Mouse (Mus musculus) urinary bladder, postnatal 14 days (tissue): Measurements from ENCODE around the gene Myo1e.

Experiments
- DNase-seq: peaks from one replicate; pipeline ENCODE4 v3.0.0; 2021; ENCODE audit warnings: low spot score

Myo1e gene

DNA sequence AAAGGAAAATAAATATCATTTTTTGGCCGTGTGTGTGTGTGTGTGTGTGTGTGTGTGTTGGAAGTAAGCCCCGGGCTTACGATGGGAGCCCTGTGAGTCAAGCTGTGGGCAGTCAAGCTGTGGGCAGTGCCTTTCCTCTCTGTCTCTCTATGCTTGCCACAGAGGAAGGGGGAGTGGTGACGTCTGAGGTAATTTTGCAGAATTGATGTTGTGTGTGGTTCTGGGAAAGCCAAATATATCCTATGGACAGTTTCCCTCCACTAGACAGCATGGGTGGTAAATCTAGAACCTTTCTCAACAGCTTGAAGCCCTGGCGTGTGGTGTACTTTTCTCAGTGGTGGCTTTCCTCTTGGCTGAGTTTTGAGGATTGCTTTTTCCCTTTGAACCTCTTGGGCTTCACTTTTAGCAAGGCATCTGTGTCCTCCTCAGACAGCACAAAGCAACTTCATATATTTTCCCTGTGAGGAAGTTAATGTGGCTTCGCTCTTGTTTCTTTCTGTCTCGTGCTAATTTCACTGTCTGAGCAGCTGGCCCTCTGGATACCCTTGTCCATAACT is 77.5 kb downstream of the Myo1e start:
- no peak for DNase-seq

DNA sequence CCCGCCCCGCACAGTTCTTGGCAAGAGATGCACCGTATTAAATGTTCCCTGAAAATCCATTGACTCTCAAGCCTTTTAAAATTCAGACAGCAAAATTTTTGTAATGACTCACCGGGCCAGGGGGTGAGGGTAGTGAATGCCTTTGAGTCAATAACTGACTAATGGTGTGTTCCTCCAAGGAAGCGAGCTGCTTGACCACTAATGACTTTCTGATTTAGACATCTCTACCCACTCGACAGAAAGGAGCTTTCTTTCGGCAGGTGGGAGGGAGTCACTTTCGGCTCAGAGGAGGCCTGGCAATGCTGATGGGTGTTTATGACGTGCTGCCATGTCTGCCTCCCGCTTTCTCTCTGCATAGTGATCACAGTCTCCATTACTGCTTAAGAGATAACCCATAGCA is 83.6 kb downstream of the Myo1e start:
- peak; percentile 33 for DNase-seq

GRCm38 (mm10) chr9:70296916-70297315 is 89.8 kb downstream of the Myo1e start:
- no peak for DNase-seq

GRCm38 (mm10) chr9:70298221-70298620 is 91.1 kb downstream of the Myo1e start:
- no peak for DNase-seq

- DNase-seq: no peak
Observed at GRCm38 (mm10) chr9:70300705-70301104, 93.6 kb downstream of the Myo1e start.

DNA sequence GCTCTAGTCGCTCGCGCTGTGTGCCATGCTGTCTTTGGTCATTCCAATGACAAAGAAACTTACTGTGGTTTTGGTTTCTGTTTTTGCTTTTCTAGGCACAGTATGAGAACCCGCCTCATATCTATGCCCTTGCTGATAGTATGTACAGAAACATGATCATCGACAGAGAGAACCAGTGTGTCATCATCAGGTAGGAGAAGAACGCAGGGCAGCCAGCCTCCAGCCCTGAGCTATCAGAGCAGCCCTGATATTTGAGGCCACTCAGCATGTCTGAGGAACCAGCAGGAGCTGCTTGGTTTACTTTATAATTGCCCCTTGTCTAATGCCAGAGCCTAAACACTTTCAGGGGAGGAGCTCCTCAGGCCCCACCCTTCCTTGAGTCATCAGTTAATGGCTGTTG is 94.4 kb downstream of the Myo1e start:
- no peak for DNase-seq

- DNase-seq: no peak
Observed at GRCm38 (mm10) chr9:70304901-70305300, 97.8 kb downstream of the Myo1e start.

DNA sequence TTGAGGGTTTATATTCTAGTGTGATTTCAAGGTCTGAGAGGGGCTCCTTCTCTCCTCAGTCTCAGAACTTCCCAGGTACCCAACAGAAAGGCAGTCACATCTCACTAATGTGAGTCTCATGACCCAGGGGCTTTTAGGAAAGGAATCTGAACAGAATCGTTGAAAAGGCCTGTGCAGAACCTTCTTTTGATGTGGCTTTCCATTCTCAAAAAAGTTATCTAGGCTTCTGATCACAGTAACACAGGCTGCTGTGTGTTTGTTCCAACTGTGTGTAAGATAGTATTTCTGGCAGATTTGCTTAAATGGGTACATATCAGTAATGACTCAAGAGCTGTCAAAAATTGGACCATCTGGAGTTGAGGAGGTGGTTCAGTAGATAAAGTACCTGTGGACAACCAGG is 102.9 kb downstream of the Myo1e start:
- DNase-seq: no peak

DNA sequence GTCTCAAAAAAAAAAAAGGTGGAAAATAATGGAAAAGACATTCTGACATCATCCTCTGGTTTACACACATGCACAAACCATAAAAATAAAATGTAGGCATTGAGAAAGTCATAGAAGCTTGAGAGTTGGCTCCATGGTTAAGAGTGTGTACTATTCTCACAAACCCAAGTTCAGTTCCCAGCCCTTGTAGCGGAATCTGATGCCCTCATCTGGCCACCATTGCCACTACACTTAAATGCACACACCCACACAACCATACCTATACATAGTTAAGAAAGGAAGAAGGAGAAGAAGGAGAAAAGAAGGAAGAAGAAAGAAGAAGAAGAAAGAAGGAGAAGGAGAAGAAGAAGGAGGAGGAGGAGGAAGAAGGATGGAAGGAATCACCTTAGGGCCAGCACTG is 106.9 kb downstream of the Myo1e start:
- no peak for DNase-seq

DNA sequence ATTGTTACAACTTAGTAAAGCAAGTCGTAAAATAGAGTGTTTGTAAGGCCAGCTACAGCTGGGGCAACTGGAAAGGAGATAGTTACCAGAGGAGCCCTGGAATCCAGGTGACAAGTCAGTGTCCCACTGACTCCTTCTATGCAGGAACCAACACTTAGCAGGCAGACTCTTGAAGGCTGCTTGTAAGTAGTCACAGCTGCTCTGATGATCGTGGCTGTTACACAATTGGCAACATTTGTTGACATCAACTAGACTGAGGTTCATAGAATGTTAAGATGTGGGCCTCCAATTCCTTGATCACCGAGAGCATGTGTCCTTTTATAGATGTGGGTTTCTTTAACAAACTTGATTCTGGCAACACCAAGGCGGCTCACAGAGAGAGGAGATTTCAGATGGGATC is 108.0 kb downstream of the Myo1e start:
- no peak for DNase-seq

DNA sequence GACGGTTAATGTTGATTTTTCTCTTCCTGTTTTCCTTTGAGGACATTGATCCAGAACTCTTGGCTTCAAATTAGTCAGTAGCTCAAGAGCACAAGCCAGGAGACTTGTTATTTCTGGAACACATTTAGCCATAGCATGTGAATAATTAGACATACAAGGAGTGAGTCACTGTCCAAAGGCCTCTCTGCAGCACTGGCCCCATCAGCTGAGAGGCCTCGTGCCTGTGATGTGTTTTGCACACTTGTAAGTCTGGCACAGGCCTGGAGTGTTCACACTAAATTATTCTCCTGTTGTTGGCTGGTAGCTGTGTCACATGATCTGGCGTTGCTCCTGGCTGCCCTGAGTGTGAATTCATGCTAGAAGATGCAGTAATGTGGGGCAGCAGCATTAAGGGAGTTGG is 111.5 kb downstream of the Myo1e start:
- DNase-seq: no peak

- DNase-seq: no peak
Observed at GRCm38 (mm10) chr9:70324336-70324735, 117.2 kb downstream of the Myo1e start.

DNA sequence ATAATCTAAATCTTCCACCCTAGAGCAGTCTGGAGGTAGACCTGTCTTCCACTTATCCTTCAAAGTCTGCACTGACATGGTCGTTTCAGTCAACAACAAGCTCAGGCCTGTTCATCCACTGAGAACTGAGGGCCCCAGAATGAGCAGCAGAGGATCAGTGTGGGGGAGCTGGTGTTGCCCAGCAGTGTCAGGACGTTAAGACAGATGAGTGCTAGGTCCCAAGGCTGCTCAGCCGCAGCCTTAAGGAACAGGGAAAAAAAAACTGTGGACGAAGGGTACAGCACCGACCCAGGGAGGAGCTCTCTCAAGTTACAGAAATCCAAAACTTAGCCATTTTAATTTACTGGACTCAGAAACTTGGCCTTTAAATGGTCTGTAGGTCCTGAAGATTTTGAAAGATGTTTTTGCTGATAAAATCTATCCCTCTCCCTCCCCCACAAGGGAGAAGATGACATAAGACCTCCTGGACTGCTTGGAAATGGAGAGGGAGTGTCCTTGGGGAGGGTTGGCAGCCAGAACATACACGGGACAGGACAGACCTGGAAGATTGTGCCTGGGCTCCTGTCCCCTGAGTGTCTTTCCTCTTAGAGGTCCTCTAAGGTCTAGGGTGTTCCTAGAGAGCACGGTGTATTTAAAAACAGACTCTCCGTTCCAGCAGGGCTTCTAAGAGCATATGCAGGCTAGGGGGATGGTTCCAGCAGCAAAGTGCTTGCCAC is 118.9 kb downstream of the Myo1e start:
- DNase-seq: no peak

DNA sequence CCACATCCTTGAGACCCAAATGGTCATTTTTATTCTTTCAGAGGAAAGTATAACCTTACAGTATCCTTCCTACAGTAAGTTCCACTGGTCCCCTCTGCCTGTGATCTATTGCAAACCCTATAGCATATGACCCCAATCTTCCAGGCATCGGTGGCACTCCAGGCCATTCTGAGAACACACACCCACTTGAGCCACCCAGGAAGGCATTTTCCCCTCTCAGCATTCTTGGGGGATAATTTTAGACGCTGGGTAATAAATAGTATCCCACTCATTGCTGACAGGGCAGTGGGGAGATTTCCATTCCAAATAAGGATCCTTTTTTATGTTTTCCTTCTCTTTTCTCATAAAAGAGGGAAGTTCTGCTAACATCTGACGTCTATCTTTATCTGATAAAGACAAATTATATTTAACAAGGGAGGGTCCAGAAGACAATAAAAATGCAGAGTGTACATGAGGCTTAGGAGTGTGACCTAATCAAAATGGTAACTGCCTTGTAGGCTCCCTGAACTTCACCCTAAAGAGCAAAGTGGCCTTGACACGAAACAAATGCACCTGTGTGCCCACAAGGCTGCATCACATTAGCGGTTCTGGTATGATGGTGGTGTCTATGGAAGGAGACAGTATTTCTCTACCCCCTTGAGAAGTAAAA is 121.2 kb downstream of the Myo1e start:
- DNase-seq: no peak

DNA sequence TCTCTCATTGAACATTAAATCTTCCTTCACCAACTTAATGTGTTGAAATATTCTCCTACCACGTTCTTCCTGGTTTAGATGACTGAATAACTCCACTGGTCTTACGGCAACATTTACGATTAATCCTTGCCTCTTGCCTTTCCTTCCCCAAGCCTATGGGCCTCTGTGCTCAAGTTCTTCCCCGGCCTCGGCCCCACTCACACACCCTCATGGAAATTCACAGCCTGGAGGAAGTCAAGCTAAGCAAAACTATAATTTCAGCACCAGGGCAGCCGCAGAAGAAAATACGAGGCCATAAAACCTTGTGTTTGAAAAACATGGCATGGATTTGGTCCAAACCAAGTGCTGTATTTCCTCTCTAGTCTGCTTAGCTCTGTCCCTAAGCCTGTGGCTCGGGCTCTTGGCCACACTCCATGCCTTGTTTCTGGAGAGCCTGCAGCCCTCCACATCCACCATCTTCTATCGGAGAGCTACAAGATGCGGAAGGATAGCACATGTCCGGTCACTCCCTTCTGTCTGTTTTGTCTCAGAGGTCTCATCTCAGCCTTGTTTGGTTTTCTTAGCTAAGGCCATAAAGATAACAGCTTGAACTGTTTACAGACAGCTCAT is 124.7 kb downstream of the Myo1e start:
- peak; percentile 49 for DNase-seq

- DNase-seq: no peak
Observed at GRCm38 (mm10) chr9:70338391-70338790, 131.2 kb downstream of the Myo1e start.

- no peak for DNase-seq
Observed at GRCm38 (mm10) chr9:70338894-70339293, 131.7 kb downstream of the Myo1e start.

DNA sequence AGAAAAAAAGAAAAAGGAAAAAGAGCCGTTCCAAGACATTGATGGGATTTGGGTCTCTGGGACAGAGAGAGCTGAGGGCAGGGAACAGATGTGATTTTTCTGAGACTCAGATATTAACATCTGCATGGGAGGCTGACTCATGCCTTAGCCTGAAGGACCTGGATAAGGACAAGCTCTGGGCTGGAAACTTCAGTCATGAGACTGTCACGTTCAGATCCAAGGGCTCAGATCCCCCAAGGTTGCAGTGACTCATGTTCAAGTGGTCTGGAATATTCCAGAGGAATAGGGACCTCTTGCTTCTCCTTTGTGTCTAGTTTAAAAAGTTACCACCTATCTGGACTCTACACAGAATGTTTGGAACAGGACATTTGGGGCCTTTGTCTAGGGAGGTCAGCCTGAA is 142.1 kb downstream of the Myo1e start:
- DNase-seq: no peak

- no peak for DNase-seq
Observed at GRCm38 (mm10) chr9:70351570-70352277, 144.6 kb downstream of the Myo1e start.

DNA sequence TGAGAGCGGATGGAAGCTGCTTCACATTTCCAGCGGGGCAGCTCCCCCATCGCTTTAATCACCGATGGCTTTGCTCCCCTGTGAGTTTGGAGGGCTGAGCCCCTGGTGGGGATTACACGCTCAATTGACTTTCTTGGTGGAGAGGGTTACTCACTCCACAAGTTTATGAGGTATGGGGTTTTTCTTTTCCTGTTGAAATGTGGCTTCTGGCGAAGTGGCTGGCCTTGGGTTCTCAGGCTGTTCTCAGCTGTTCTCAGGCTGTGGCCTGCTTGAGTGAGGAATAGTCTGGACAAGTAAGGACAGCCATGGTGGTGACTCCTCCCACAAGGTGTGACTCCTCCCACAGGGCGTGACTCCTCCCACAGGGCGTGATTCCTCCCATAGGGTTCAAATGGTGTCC is 149.1 kb downstream of the Myo1e start:
- no peak for DNase-seq

DNA sequence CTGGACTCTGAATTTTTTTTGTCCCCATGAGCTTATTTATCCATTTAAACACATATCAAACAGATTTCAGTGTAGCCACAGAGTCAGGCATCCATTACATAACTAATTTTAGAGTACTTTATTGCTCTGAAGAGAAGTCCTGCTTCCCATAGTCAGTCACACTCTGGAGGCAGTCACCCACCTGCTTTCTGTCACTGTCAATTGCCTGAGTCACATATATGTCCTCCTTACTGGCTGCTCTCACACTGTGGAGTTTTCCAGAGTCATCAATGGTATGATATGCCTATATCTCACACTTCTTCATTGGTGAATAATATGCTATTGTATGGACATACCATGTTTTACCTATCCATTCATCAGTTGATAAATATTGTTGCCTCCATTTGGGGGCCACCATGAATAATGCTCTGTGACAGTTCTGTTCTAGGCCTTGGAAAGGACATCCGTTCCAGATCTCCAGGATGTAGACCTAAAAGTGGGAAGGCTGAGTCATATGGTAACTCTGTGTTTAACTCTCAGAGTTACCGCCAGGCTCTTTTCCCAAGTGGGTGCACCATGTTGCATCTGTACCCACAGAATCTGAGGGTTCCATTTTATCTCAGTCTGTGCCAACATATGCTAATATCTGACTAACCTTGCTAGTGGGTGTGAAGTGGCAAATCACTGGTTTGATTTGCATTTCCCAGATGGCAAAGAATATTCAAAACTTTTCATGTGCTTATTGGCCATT is 152.4 kb downstream of the Myo1e start:
- DNase-seq: no peak

GRCm38 (mm10) chr9:70364741-70365140 is 157.6 kb downstream of the Myo1e start:
- DNase-seq: no peak
